Mouse (Mus musculus) embryonic facial prominence, embryonic 10.5 days (tissue): ENCODE results near the gene Patz1. TPM values are rescaled to one million over a fixed set of nuclear protein-coding genes. Genes with fewer than 3 reads are reported as not detected.

ENCODE experiments used
- DNase-seq: peaks from one replicate; pipeline ENCODE4 v3.0.0-alpha.2; 2017; ENCODE audit warnings: low spot score
- H3K27ac ChIP-seq: fragments of 300-500 bp; sonication (generic); replicated peaks from 2 replicates; pipeline ENCODE4 v1.5.1; 2016; ENCODE audit warnings: mild to moderate bottlenecking
- H3K27me3 ChIP-seq: fragments of 300-500 bp; sonication (generic); replicated peaks from 2 replicates; pipeline ENCODE4 v1.6.1; 2016; ENCODE audit warnings: low read depth, mild to moderate bottlenecking; ENCODE audit not compliant: poor library complexity, severe bottlenecking
- H3K36me3 ChIP-seq: fragments of 300-500 bp; sonication (generic); replicated peaks from 2 replicates; pipeline ENCODE4 v1.6.1; 2016; ENCODE audit warnings: mild to moderate bottlenecking, moderate library complexity
- H3K4me1 ChIP-seq: fragments of 300-500 bp; sonication (generic); 2 replicates; pipeline ENCODE4 v1.6.1; 2016
- H3K4me3 ChIP-seq: fragments of 300-500 bp; sonication (generic); 2 replicates; pipeline ENCODE4 v1.5.1; 2016; ENCODE audit warnings: mild to moderate bottlenecking, moderate library complexity
- H3K9me3 ChIP-seq: fragments of 300-500 bp; sonication (generic); 2 replicates; pipeline ENCODE4 v1.6.1; 2016; ENCODE audit warnings: mild to moderate bottlenecking
- WGBS: fragments of 180-500 bp; shearing (Covaris S2); methylation state at CpG from one replicate; pipeline ENCODE4 v1.1.7; 2016; 5-methylcytosine and 5-hydroxymethylcytosine counted together
- polyA plus RNA-seq: library from polyadenylated mRNA; unstranded; fragments of >200 nt; fragmentation: Nextera tagmentation; extraction: Ambion mirVana; gene quantifications from 2 replicates; pipeline ENCODE4 v1.2.1, GENCODE M21; 2016

Patz1 gene
- 91.5 and 96.8 TPM in 2 replicates for polyA plus RNA-seq

GRCm38 (mm10) chr11:3288521-3289301, at the start of gene Patz1:
TSS of gene Patz1 (plus strand) at chr11:3288874.
- under 1% methylated on average over 41 of the region's 41 CpGs for WGBS
- Histone ChIP-seq H3K4me1 (peaks cover 33% of the 10 kb centered on the region), H3K4me3 (peak within 1 kb of the TSS; percentile 92), H3K9me3 (no peaks in the 10 kb centered on the region), H3K27ac (peak within 1 kb of the TSS; percentile 100), H3K27me3 (no peaks in the 10 kb centered on the region), H3K36me3 (peaks cover 26% of the 10 kb centered on the region)
- peak; percentile 75 for DNase-seq

- H3K27me3 ChIP-seq = no peaks in the 10 kb centered on the region
- peaks cover 5% of the 10 kb centered on the region; the same call in 1 of the 2 replicates for H3K9me3 ChIP-seq
- no peak overlapping the region for H3K27ac ChIP-seq
- H3K4me3 ChIP-seq = no peak overlapping the region
- H3K4me1 ChIP-seq = no peaks in the 10 kb centered on the region
- 93% methylated on average over 7 of the region's 7 CpGs for WGBS
- DNase-seq = no peak
- peaks cover 100% of the 10 kb centered on the region for H3K36me3 ChIP-seq
These were observed 46.3 kb upstream of the Patz1 start for GRCm38 (mm10) chr11:3242395-3242794.

GRCm38 (mm10) chr11:3243771-3244170, 44.9 kb upstream of the Patz1 start:
- Histone ChIP-seq H3K9me3 (peaks cover 5% of the 10 kb centered on the region; the same call in 1 of the 2 replicates), H3K27ac (no peak overlapping the region), H3K27me3 (no peaks in the 10 kb centered on the region), H3K4me1 (no peaks in the 10 kb centered on the region), H3K4me3 (no peak overlapping the region), H3K36me3 (peaks cover 100% of the 10 kb centered on the region)
- WGBS = 89% methylated on average over 4 of the region's 4 CpGs
- no peak for DNase-seq

GRCm38 (mm10) chr11:3247387-3247786, 41.3 kb upstream of the Patz1 start:
- Histone ChIP-seq H3K27me3 (no peaks in the 10 kb centered on the region), H3K27ac (no peak overlapping the region), H3K4me1 (no peaks in the 10 kb centered on the region), H3K36me3 (peaks cover 100% of the 10 kb centered on the region), H3K9me3 (no peaks in the 10 kb centered on the region), H3K4me3 (no peak overlapping the region)
- 93% methylated on average over 2 of the region's 2 CpGs for WGBS
- DNase-seq = no peak

GRCm38 (mm10) chr11:3259537-3259936, 29.1 kb upstream of the Patz1 start:
- WGBS = 94% methylated on average over 1 of the region's 1 CpGs
- Histone ChIP-seq H3K4me3 (no peak overlapping the region), H3K36me3 (peaks cover 100% of the 10 kb centered on the region), H3K4me1 (peaks cover 10% of the 10 kb centered on the region), H3K27me3 (no peaks in the 10 kb centered on the region), H3K27ac (no peak overlapping the region), H3K9me3 (no peaks in the 10 kb centered on the region)
- no peak for DNase-seq

- H3K4me3 ChIP-seq = peak overlapping the region; percentile 94
- H3K4me1 ChIP-seq = peaks cover 28% of the 10 kb centered on the region
- H3K9me3 ChIP-seq = no peaks in the 10 kb centered on the region; the same call in 1 of the 2 replicates
- peak overlapping the region; percentile 98 for H3K27ac ChIP-seq
- no peaks in the 10 kb centered on the region for H3K27me3 ChIP-seq
- 2% methylated on average over 26 of the region's 26 CpGs for WGBS
- peak; percentile 60 for DNase-seq
- peaks cover 41% of the 10 kb centered on the region for H3K36me3 ChIP-seq
These were observed 23.2 kb upstream of the Patz1 start for GRCm38 (mm10) chr11:3265291-3266078.

- Histone ChIP-seq H3K36me3 (peaks cover 34% of the 10 kb centered on the region), H3K27ac (peak within 1 kb of the TSS; percentile 98), H3K4me3 (peak within 1 kb of the TSS; percentile 94), H3K9me3 (no peaks in the 10 kb centered on the region; the same call in 1 of the 2 replicates), H3K27me3 (no peaks in the 10 kb centered on the region), H3K4me1 (peaks cover 28% of the 10 kb centered on the region)
- peak; percentile 98 for DNase-seq
- under 1% methylated on average over 72 of the region's 72 CpGs for WGBS
These were observed 22.5 kb upstream of the Patz1 start, which contains the start of gene Drg1 for GRCm38 (mm10) chr11:3266079-3266685. TSS of gene Drg1 (minus strand) at chr11:3266415.

- H3K9me3 ChIP-seq = no peaks in the 10 kb centered on the region; the same call in 1 of the 2 replicates
- H3K27me3 ChIP-seq = no peaks in the 10 kb centered on the region
- 58% methylated on average over 7 of the region's 7 CpGs for WGBS
- H3K4me1 ChIP-seq = peaks cover 28% of the 10 kb centered on the region
- peaks cover 24% of the 10 kb centered on the region for H3K36me3 ChIP-seq
- DNase-seq = no peak
- peak overlapping the region; percentile 94 for H3K4me3 ChIP-seq
- peak overlapping the region; percentile 98 for H3K27ac ChIP-seq
These were observed 21.5 kb upstream of the Patz1 start for GRCm38 (mm10) chr11:3267133-3267532.

GRCm38 (mm10) chr11:3269241-3269640, 19.4 kb upstream of the Patz1 start:
- H3K4me3 ChIP-seq = no peak overlapping the region
- no peak for DNase-seq
- H3K9me3 ChIP-seq = no peaks in the 10 kb centered on the region; the same call in 1 of the 2 replicates
- WGBS = 37% methylated on average over 4 of the region's 4 CpGs
- peaks cover 21% of the 10 kb centered on the region for H3K4me1 ChIP-seq
- no peaks in the 10 kb centered on the region for H3K27me3 ChIP-seq
- H3K36me3 ChIP-seq = peaks cover 3% of the 10 kb centered on the region
- no peak overlapping the region for H3K27ac ChIP-seq

GRCm38 (mm10) chr11:3278351-3278750, 10.3 kb upstream of the Patz1 start:
- no peak for DNase-seq
- H3K36me3 ChIP-seq = no peaks in the 10 kb centered on the region
- no peak overlapping the region for H3K4me3 ChIP-seq
- 72% methylated on average over 5 of the region's 5 CpGs for WGBS
- no peaks in the 10 kb centered on the region for H3K4me1 ChIP-seq
- peaks cover 14% of the 10 kb centered on the region for H3K9me3 ChIP-seq
- H3K27me3 ChIP-seq = no peaks in the 10 kb centered on the region
- H3K27ac ChIP-seq = no peak overlapping the region

- no peak overlapping the region for H3K4me3 ChIP-seq
- H3K27me3 ChIP-seq = no peaks in the 10 kb centered on the region
- no peak overlapping the region for H3K27ac ChIP-seq
- no peak for DNase-seq
- WGBS = 82% methylated on average over 2 of the region's 2 CpGs
- H3K36me3 ChIP-seq = no peaks in the 10 kb centered on the region
- H3K9me3 ChIP-seq = peaks cover 14% of the 10 kb centered on the region
- no peaks in the 10 kb centered on the region for H3K4me1 ChIP-seq
These were observed 8.9 kb upstream of the Patz1 start for GRCm38 (mm10) chr11:3279729-3280128.

- H3K36me3 ChIP-seq = no peaks in the 10 kb centered on the region
- no peak for DNase-seq
- H3K4me1 ChIP-seq = peaks cover 4% of the 10 kb centered on the region
- H3K27me3 ChIP-seq = no peaks in the 10 kb centered on the region
- H3K9me3 ChIP-seq = peaks cover 14% of the 10 kb centered on the region
- no peak overlapping the region for H3K4me3 ChIP-seq
- 84% methylated on average over 6 of the region's 6 CpGs for WGBS
- H3K27ac ChIP-seq = no peak overlapping the region
These were observed 5.8 kb upstream of the Patz1 start for GRCm38 (mm10) chr11:3282887-3283286.
